Mouse (Mus musculus) retina, embryonic 14.5 days (tissue): ENCODE data around the gene Spag6l.
"Not testable (repeated sequence)": the region's sequence is repeated elsewhere in the genome, so short reads cannot be mapped to it uniquely, and the experiment has no call there.

Experiments used
- DNase-seq: peaks from one replicate; pipeline ENCODE4 v3.0.0-alpha.2; 2015; ENCODE audit warnings: low spot score

Gene Spag6l

DNA sequence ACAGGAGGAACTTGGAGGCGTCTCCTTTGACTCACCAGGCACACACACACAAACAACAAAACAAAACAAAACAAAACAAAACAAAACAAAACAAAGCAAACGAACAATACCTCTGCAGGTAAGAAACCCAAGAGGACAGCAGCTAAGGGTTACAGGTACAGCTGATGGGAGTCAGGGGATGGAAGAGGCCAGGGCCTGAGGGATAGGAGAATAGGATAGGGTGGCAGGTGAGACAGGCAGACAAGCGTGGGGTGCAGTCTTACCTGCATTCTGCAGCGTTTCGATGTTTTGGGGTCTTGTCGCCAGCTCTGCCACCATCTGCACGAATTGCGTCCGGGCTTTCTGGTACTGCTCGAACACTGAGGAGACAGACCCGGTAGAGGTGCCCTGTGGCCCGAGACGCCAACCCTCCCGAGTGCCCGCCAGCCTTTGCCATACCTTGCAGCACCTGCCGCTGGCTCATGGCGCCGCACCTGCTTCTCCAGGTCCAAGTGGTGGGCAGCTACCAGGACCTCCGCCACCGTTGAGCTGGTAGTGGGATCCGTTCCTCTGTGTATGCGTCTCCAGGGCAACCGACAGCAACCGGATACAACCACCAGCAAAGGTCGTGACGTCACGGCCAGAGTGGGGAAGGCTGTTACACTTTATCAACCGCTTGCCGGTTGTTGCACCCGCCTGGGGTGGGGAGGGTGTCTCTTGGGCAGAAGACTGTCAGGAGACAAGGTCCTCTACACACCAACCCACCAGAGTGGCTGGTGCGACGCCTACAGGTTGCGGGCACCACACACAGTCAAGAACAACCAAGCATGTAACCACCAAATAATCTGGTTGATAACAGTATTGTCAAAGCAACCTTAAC, at the start of gene Spag6l:
Gene Spag6l, minus strand, starts transcription at position 700 of the 859 bp plus-strand sequence.
- DNase-seq = peak; percentile 78

DNA sequence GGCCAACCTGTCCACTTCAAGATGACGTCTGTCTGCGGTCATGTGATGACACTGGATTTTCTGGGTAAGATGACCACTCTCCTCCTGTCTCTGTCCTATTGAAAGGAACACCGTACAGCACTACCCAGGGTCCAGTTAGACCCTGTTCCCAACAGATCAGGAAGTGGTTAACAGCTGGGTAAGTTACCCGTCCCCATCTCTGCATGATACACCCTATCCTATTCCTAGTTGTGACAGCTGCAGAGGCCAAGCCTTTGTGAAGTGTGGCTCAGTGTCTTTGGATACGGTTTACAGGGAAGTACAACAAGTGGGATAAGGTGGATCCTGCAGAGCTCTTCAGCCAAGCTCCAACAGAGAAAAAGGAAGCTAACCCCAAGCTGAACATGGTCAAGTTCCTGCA, 49.8 kb upstream of the Spag6l start:
- DNase-seq = no peak

DNA sequence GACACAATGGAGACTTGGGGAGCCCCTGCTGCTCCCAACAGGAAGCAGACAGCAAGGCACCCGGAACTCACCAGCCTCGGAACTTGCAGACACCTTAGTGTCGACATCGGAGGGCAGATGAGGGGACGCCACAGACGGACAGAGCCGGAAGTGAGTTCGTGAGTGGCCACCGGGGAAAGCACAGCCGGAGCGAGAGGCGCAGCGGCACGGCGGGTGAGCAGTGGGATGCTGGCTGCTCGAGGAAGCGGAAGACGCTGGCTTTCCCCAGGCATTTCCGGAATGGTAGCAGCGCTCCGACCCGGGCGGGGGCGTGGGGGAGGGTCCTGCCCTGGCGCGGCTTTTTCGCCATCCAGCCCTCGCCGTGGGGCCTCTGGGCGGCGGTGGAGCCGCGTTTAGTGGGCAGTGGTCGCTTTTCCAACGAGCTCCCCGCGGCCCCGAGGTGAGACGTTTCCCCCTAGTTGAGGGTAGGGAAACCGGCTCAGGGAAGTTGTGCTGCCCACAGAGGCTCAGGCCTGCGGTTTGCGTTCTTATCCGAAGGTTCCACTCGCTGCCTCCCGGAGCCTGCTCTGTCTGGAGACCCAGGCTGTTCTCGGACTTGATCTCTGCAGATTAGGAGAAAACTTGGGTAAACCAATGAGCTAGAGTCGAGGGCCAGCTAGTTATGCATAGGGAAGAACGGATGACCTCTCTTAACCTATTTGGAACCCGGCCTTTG, 41.5 kb upstream of the Spag6l start, which contains the start of the genes Top3b and Vpreb1:
Gene Top3b, plus strand, starts transcription at position 120 of the 715 bp plus-strand sequence.
Gene Vpreb1, minus strand, starts transcription at position 227 of the 715 bp plus-strand sequence.
- DNase-seq = peak; percentile 95

DNA sequence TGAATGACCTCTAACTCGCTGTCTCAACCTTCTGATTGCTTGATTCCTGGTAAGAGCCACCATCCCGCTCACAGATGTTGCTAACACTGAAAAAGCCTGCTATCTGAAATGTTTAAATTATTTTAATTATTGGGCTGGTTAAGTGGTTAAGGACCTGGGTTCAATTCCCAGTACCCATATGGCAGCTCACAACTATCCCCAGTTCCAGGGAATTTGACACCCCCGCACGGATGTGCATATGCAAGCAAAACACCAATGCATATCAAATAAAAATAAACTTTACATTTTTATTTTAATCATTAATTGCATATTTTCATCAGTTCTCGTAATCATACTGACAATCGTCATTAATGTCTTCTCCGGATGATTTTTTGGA, 41.0 kb upstream of the Spag6l start:
- no peak for DNase-seq

DNA sequence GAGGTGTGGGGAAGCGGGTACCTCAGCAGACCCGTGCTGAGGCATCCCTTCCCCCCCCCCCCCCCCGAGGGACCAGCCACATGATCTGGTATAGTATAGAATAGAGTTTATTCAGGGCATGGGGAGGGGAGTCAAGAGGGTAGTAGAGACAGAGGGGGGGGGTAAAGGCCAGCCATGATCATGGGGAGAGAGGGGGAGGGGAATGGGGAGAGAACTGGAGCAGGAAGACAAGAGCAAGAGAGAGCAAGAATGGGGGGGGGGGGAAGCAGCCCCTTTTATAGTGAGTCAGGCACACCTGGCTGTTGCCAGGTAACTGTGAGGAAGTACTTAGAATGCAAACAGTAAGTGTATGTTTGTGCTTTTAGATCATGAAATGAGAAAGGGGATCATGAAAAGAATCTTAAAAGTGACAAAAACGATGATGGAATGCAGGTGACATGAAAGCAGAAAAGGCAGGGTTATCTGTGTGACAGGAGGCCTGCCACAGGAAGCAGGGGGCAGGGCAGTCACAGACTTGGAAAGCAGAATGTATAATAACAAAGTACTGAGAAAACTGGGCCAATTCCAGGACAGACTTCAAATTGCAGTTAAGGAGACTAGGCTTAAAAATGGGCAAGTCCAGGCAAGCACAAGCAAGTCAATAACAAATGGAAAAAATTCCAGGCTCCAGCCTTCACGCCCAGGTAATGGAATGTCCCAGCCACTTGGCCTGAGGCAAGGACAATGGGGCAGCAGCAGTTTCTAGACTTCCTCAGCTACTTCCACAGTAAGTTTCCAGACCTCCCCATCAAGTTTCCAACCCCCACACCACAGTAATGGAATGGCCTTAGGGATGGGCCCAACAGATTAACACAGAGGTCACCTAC, 36.7 kb upstream of the Spag6l start:
- DNase-seq = no peak

DNA sequence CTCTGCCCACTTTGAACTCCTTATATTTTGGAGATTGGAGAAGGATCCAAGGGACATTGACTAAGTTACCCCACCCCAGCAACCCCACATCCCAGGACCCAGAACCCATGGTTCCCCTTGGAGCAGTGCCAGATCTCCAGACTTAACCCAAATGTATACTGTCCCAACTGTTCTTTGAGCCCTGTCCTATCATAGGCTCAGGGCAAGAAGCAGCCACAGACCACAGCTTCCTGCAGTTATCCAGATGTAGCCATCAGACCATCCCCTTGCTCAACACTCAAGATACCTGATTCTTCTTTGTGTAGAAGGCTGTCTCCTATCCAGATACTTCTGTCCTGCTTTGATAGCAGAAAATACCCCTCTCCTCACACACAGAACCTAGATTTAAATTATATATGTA, 36.0 kb upstream of the Spag6l start:
- no peak for DNase-seq

DNA sequence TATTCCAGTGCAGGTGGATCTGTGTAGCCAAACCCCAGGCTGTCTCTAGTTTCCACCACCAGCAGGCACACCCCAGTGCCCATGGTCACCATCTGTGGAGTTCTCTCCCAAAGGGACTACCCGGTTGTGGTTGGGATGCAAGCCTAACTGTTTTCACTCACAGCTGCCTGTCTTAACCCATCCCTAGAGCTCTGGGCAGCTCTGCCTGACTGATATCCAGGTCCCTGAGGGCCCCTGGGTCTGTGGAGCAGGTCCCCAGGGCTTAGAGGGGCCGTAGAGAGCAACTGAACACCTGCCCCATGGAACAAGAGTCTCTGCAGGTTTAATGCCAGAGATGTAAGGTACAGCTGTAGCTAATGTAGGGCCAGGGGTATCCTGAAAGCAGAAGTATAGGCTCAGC, 34.7 kb upstream of the Spag6l start, which contains the start of gene Igll1:
Gene Igll1, minus strand, starts transcription at position 8 of the 400 bp plus-strand sequence.
- no peak for DNase-seq

DNA sequence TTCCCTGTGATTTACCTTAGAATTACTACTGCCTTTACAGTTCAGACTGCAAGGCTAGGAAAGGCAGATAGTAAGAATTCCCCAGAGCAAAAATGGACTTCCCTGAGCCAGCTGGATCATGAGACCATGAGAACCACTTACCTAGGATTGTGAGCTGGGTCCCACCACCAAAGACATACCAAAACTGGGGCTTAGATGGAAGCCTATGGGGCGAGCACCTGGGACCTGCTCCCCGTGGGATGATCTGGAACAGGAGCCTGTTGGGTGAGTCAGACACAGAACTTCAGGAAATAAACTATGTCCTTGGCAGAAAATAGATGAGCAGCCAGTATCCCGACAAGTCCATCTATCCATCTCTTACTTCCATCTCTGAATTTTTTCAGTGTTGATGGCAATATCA, 33.0 kb upstream of the Spag6l start:
- no peak for DNase-seq

DNA sequence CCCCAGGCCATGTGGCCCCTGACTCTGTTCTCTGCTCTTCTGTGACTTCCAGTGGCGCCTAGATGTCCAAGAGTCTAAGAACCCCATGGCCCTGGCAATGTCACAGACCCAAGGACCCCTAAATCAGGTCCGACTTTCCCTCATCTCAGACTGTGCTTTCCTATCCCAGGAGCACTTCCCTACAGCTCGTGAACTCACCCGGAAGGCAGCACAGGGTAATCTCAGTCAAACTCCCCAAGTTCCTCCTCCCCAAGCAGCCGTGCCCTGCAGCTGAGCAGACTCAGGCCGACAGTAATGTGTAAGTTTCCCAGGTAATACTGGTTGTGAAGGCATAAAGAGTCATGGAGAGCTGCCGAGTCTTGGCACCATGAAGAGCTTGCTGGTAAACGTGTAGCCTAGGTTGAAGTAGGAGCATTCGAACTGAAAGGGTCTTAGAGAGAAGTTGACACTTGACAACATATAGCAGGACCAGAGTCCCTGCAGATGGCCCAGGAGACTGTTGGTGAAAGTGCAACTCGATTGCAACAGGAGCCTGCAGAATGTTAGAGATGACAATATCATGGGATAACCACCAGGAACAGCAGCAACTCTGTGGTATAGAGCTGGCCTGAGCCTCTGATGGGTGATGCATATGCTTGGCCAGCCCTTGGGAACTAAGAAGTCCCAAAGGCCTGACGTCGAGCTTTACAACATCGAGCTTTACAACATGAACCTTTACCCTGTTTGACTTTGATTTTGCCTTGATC, 27.6 kb upstream of the Spag6l start:
- DNase-seq = no peak

DNA sequence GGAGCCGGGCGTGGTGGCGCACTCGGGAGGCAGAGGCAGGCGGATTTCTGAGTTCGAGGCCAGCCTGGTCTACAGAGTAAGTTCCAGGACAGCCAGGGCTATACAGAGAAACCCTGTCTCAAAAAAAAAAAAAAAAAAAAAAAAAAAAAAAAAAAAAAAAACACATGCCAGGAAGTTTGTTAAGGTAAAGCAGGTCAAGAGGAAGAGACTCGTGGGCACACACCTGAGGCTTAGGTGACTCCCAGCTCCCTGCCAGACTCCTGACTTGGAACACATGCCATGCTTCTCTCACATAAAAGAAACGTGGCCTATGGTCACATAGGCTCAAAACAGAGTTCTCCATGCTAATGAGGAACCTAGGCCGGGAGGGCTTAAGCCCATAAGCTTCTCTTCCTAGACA, 26.8 kb upstream of the Spag6l start:
- DNase-seq = not testable (repeated sequence)

DNA sequence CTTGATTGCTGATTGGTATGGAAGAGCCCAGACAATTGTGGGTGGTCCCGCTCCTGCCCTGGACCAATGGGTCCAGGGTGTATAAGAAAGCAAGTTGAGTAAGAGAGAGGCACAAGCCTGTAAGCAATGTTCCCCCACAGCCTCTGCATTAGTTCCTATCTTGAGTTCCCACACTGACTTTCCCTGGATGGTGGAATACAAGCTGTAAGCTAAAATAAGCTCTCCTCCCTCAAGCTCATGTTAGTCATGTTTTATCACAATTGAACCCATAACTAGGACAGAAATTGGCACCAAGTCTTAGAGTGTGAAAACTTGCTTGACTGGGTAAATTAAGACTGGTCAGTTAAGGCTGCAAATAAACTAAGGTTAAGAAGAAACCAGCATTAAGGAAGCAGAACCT, 26.3 kb upstream of the Spag6l start:
- no peak for DNase-seq

DNA sequence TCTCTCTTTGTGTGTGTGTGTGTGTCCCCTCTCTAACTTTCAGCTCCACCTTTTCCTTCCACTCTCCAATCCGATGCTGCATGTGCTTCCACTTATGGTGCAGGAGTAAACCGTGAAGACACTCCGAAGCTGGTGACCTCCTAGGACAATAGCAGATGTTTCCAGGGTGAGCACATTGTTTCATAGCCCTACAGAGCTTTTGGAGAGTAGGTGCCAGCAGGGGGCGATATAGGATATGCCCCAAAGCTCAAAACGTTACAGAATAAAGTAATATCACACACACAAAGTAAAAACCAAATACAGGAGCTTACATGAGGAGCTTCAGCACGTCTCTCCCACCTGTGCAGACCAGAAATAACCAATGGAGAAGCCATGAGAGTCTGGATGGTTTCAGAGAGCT, 25.6 kb upstream of the Spag6l start:
- DNase-seq = peak; percentile 64

DNA sequence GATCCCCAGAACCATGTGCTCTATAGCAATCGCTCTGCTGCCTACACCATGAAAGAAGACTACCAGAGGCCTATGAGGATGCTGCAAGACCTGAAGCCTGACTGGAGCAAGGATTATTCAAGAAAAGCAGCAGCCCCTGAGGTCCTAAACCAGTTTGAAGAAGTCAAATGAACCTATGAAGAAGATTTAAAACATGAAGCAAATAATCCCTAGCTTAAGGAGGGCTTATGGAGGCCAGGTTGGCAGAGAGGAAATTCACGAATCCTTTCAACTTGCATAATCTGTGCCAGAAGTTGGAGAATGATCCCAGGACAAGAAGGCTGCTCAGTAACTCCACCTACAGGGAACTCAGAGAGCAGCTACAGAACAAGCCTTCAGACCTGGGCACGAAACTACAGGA, 23.2 kb upstream of the Spag6l start:
- no peak for DNase-seq

DNA sequence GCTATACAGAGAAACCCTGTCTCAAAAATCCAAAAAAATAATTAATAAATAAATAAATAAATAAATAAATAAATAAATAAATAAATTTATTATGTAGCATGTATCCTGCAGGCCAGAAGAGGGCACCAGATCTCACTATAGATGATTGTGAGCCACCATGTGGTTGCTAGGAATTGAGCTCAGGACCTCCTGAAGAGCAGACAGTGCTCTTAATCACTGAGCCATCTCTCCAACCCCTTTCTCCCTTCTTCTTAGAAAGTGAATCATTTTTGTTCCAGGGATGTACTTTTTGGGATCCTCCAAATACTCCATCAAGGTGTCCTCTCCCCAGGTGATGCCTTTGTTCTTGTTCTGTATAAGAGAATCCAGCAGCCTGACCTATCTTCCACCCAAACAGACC, 19.9 kb upstream of the Spag6l start:
- no peak for DNase-seq

DNA sequence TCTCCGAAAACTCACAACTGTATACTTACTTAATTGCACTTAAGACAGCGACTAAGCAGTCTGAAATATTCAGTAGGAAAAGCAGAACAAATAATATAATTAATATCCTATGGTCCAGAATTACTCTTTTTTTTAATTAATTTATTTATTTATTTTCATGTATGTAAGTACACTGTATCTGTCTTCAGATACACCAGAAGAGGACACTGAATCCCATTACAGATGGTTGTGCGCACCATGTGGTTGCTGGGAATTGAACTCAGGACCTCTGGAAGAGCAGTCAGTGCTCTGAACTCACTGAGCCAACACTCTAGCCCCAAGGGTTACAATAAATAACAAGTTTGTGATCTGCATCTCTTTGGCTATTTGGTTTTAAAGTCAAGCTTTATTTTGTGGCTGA, 415 bp upstream of the Spag6l start:
- no peak for DNase-seq

DNA sequence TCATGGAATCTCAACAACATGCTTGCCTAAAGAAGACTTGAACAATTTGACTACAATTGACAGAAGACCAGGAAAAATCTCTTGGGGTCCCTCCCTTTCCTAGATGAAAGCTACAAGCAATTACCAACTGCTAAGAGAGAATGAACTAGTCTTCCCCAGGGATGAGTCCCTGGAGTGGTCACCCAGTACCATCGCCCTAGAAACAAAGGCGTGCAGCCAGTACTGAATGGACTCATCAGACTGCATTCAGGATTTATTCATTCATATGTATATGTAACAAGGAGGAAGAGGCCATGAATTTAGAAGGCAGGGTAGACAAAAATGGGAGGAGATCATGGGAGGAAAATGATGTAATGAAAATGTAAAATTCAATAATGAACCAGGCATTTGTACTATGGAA, 3.0 kb downstream of the Spag6l start:
- DNase-seq = no peak

DNA sequence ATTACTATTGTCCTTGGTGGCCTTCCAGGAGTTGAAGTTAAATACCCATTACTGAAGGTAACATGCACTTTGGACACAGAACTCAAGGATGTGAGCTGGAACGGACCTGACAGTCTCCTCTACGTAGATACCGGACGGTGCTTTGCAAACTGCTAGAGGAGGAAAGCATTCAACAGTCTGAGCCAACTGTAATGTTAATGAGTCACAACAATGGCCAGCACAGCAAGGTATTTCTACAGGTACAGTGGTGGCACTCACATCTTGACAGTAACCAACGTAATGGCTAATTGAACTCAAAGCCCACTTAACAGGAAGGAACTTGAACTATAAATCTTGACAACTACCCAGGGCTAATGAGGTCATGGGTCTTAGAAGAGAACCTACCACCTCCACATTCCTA, 3.8 kb downstream of the Spag6l start:
- no peak for DNase-seq

DNA sequence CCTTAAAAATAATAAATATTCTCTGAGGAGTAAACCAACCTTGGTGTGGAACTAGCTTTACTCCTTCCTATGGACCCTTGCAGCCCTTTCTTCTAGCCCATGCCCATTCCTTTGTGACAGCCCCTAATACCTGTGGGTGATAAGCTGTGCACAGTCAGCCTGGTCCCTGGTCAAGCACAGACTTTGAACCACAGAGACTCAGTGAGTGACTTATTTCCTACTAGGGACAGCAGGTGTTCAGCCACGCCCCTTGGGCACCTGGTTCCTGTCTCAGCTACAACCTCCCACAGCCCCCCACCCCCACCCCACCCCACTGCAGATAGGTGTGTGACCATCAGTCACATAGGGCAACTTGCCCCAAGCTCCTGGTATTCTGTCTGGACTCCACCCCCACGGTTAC, 22.9 kb downstream of the Spag6l start:
- no peak for DNase-seq
